Mouse (Mus musculus) ES-E14 (cell line): ENCODE measurements at regions not wholly inside any gene's neighbourhood (a gene's known extent, or its start where the extent isn't known, plus 50 kb on each side); places are given as distances from the start of the nearest gene placed in this dataset.

Experiments used
- CHD2 ChIP-seq: IDR thresholded peaks from 2 replicates; pipeline ENCODE4 v1.6.1; 2014; ENCODE audit warnings: mild to moderate bottlenecking, low read depth, low read length, inconsistent platforms
- HCFC1 ChIP-seq: IDR thresholded peaks from 2 replicates; pipeline ENCODE4 v1.6.1; 2012; ENCODE audit warnings: low read length, inconsistent platforms, borderline replicate concordance; ENCODE audit not compliant: insufficient read depth
- MAFK ChIP-seq: IDR thresholded peaks from 2 replicates; pipeline ENCODE4 v1.6.1; 2014; ENCODE audit warnings: mild to moderate bottlenecking, low read depth, low read length, inconsistent platforms; ENCODE audit not compliant: insufficient read depth
- ZC3H11A ChIP-seq: IDR thresholded peaks from 2 replicates; pipeline ENCODE4 v1.6.1; 2012; ENCODE audit warnings: low read depth, mild to moderate bottlenecking, inconsistent platforms, low read length, borderline replicate concordance
- ZNF384 ChIP-seq: IDR thresholded peaks from 2 replicates; pipeline ENCODE4 v1.6.1; 2012; ENCODE audit warnings: low read depth, low read length, inconsistent platforms

GRCm38 (mm10) chr10:84020023-84020620 is 297.5 kb downstream of the 1500009L16Rik start:
- no peak for TF ChIP-seq MAFK
- TF ChIP-seq CHD2 = no peak
- TF ChIP-seq ZC3H11A = no peak
- no peak for TF ChIP-seq ZNF384
- TF ChIP-seq HCFC1 = no peak
